Mouse (Mus musculus): ENCODE results near the gene Fbxl7. TPM values are rescaled to one million over a fixed set of nuclear protein-coding genes. Genes with fewer than 3 reads are reported as not detected.

Fbxl7 gene
- polyA plus RNA-seq, 2 experiments: 17.5 to 19.9 TPM

GRCm38 (mm10) chr15:26795937-26796336 lies 99.4 kb downstream of the Fbxl7 start:
- H3K27ac ChIP-seq (replicated peaks; ENCODE audit: low read depth, low read length): no peak overlapping the region
- no peaks in the 10 kb centered on the region for H3K4me1 ChIP-seq (ENCODE audit: control insufficient read depth, insufficient read depth, low read length)
- 60% methylated on average over 2 of the region's 2 CpGs for WGBS
- no peak for TF ChIP-seq POLR2A (IDR thresholded peaks at IDR 0.05; ENCODE audit: borderline replicate concordance, extremely low read depth, insufficient read depth, insufficient read length)
- no peaks in the 10 kb centered on the region for H3K36me3 ChIP-seq (ENCODE audit: control insufficient read depth, insufficient read depth, low read length)
- no peak overlapping the region for H3K4me3 ChIP-seq (replicated peaks; ENCODE audit: low read length)
- H3K9ac ChIP-seq (ENCODE audit: low read depth, low read length, severe bottlenecking): no peak overlapping the region
- no peaks in the 10 kb centered on the region for H3K27me3 ChIP-seq (ENCODE audit: control insufficient read depth, insufficient read depth, low read length)
- ATAC-seq (ENCODE audit: low FRiP score, low read depth) (no peak), DNase-seq (ENCODE audit: low spot score) (no peak)
- no peak overlapping the region for H3K4me2 ChIP-seq (replicated peaks; ENCODE audit: low read depth, low read length, severe bottlenecking)
- no peaks in the 10 kb centered on the region for H3K9me3 ChIP-seq (ENCODE audit: control insufficient read depth, low read length)

GRCm38 (mm10) chr15:26795518-26795917 lies 99.9 kb downstream of the Fbxl7 start:
- ATAC-seq (ENCODE audit: low FRiP score, low read depth): no peak
- no peak overlapping the region for H3K27ac ChIP-seq (replicated peaks; ENCODE audit: low read depth, low read length)
- DNase-seq (ENCODE audit: low spot score): no peak
- no peaks in the 10 kb centered on the region for H3K4me1 ChIP-seq (ENCODE audit: control insufficient read depth, insufficient read depth, low read length)
- no peaks in the 10 kb centered on the region for H3K36me3 ChIP-seq (ENCODE audit: control insufficient read depth, insufficient read depth, low read length)
- H3K9me3 ChIP-seq (ENCODE audit: control insufficient read depth, low read length): no peaks in the 10 kb centered on the region
- WGBS: 34% methylated on average over 6 of the region's 6 CpGs
- H3K4me2 ChIP-seq (replicated peaks; ENCODE audit: low read depth, low read length, severe bottlenecking): no peak overlapping the region
- H3K4me3 ChIP-seq (replicated peaks; ENCODE audit: low read length): no peak overlapping the region
- no peak for TF ChIP-seq POLR2A (IDR thresholded peaks at IDR 0.05; ENCODE audit: borderline replicate concordance, extremely low read depth, insufficient read depth, insufficient read length)
- no peak overlapping the region for H3K9ac ChIP-seq (ENCODE audit: low read depth, low read length, severe bottlenecking)
- no peaks in the 10 kb centered on the region for H3K27me3 ChIP-seq (ENCODE audit: control insufficient read depth, insufficient read depth, low read length)

GRCm38 (mm10) chr15:26787148-26787547 lies 108.2 kb downstream of the Fbxl7 start:
- no peak for DNase-seq (ENCODE audit: low spot score)
- H3K27me3 ChIP-seq (ENCODE audit: control insufficient read depth, insufficient read depth, low read length): no peaks in the 10 kb centered on the region
- H3K9ac ChIP-seq (ENCODE audit: low read depth, low read length, severe bottlenecking): no peak overlapping the region
- H3K4me1 ChIP-seq (ENCODE audit: control insufficient read depth, insufficient read depth, low read length): no peaks in the 10 kb centered on the region
- no peaks in the 10 kb centered on the region for H3K36me3 ChIP-seq (ENCODE audit: control insufficient read depth, insufficient read depth, low read length)
- 71% methylated on average over 6 of the region's 6 CpGs for WGBS
- H3K4me3 ChIP-seq (replicated peaks; ENCODE audit: low read length): no peak overlapping the region
- ATAC-seq (ENCODE audit: low FRiP score, low read depth): no peak
- TF ChIP-seq POLR2A (IDR thresholded peaks at IDR 0.05; ENCODE audit: borderline replicate concordance, extremely low read depth, insufficient read depth, insufficient read length): no peak
- no peak overlapping the region for H3K27ac ChIP-seq (replicated peaks; ENCODE audit: low read depth, low read length)
- no peaks in the 10 kb centered on the region for H3K9me3 ChIP-seq (ENCODE audit: control insufficient read depth, low read length)
- no peak overlapping the region for H3K4me2 ChIP-seq (replicated peaks; ENCODE audit: low read depth, low read length, severe bottlenecking)

- Histone ChIP-seq H3K4me1 (ENCODE audit: control insufficient read depth, insufficient read depth, low read length) (no peaks in the 10 kb centered on the region), H3K4me2 (replicated peaks; ENCODE audit: low read depth, low read length, severe bottlenecking) (no peak overlapping the region), H3K27ac (replicated peaks; ENCODE audit: low read depth, low read length) (no peak overlapping the region), H3K36me3 (ENCODE audit: control insufficient read depth, insufficient read depth, low read length) (no peaks in the 10 kb centered on the region), H3K9ac (ENCODE audit: low read depth, low read length, severe bottlenecking) (no peak overlapping the region), H3K9me3 (ENCODE audit: control insufficient read depth, low read length) (no peaks in the 10 kb centered on the region), H3K27me3 (ENCODE audit: control insufficient read depth, insufficient read depth, low read length) (no peaks in the 10 kb centered on the region), H3K4me3 (replicated peaks; ENCODE audit: low read length) (no peak overlapping the region)
- no peak for DNase-seq (ENCODE audit: low spot score)
- WGBS: 69% methylated on average over 3 of the region's 3 CpGs
- ATAC-seq (ENCODE audit: low FRiP score, low read depth): no peak
- no peak for TF ChIP-seq POLR2A (IDR thresholded peaks at IDR 0.05; ENCODE audit: borderline replicate concordance, extremely low read depth, insufficient read depth, insufficient read length)
Observed at GRCm38 (mm10) chr15:26780557-26780956, 114.8 kb downstream of the Fbxl7 start.

- Histone ChIP-seq H3K4me2 (replicated peaks; ENCODE audit: low read depth, low read length, severe bottlenecking) (no peak overlapping the region), H3K27me3 (ENCODE audit: control insufficient read depth, insufficient read depth, low read length) (no peaks in the 10 kb centered on the region), H3K4me1 (ENCODE audit: control insufficient read depth, insufficient read depth, low read length) (no peaks in the 10 kb centered on the region), H3K9ac (ENCODE audit: low read depth, low read length, severe bottlenecking) (no peak overlapping the region), H3K36me3 (ENCODE audit: control insufficient read depth, insufficient read depth, low read length) (no peaks in the 10 kb centered on the region), H3K9me3 (ENCODE audit: control insufficient read depth, low read length) (no peaks in the 10 kb centered on the region), H3K27ac (replicated peaks; ENCODE audit: low read depth, low read length) (no peak overlapping the region), H3K4me3 (replicated peaks; ENCODE audit: low read length) (no peak overlapping the region)
- TF ChIP-seq POLR2A (IDR thresholded peaks at IDR 0.05; ENCODE audit: borderline replicate concordance, extremely low read depth, insufficient read depth, insufficient read length): no peak
- no peak for DNase-seq (ENCODE audit: low spot score)
- 78% methylated on average over 4 of the region's 4 CpGs for WGBS
- no peak for ATAC-seq (ENCODE audit: low FRiP score, low read depth)
Observed at GRCm38 (mm10) chr15:26779129-26779528, 116.3 kb downstream of the Fbxl7 start.

GRCm38 (mm10) chr15:26775720-26776119 lies 119.7 kb downstream of the Fbxl7 start:
- no peaks in the 10 kb centered on the region for H3K36me3 ChIP-seq (ENCODE audit: control insufficient read depth, insufficient read depth, low read length)
- no peaks in the 10 kb centered on the region for H3K27me3 ChIP-seq (ENCODE audit: control insufficient read depth, insufficient read depth, low read length)
- no peaks in the 10 kb centered on the region for H3K4me1 ChIP-seq (ENCODE audit: control insufficient read depth, insufficient read depth, low read length)
- DNase-seq (ENCODE audit: low spot score) (no peak), ATAC-seq (ENCODE audit: low FRiP score, low read depth) (no peak)
- no peak overlapping the region for H3K9ac ChIP-seq (ENCODE audit: low read depth, low read length, severe bottlenecking)
- H3K4me2 ChIP-seq (replicated peaks; ENCODE audit: low read depth, low read length, severe bottlenecking): no peak overlapping the region
- no peaks in the 10 kb centered on the region for H3K9me3 ChIP-seq (ENCODE audit: control insufficient read depth, low read length)
- no peak overlapping the region for H3K27ac ChIP-seq (replicated peaks; ENCODE audit: low read depth, low read length)
- no peak for TF ChIP-seq POLR2A (IDR thresholded peaks at IDR 0.05; ENCODE audit: borderline replicate concordance, extremely low read depth, insufficient read depth, insufficient read length)
- no peak overlapping the region for H3K4me3 ChIP-seq (replicated peaks; ENCODE audit: low read length)
